Mouse (Mus musculus) liver, adult 2 months (tissue): ENCODE data around the gene Cul1. TPM values are rescaled to one million over a fixed set of nuclear protein-coding genes. Genes with fewer than 3 reads are reported as not detected.

Source experiments
- DNase-seq: peaks from one replicate; pipeline ENCODE4 v3.0.0-alpha.2; 2011; ENCODE audit warnings: low read depth, low spot score; ENCODE audit errors: extremely low read depth
- H3K27ac ChIP-seq: fragments of 200-500 bp; replicated peaks from 2 replicates; pipeline ENCODE4 v1.5.1; 2012; ENCODE audit warnings: low read depth, mild to moderate bottlenecking, control low read depth, inconsistent platforms, low read length; ENCODE audit not compliant: insufficient read depth
- H3K27me3 ChIP-seq: fragments of 200-500 bp; 2 replicates; pipeline ENCODE4 v1.6.1; 2012; ENCODE audit warnings: mild to moderate bottlenecking, moderate library complexity, low read length, inconsistent platforms; ENCODE audit not compliant: control insufficient read depth, insufficient read depth
- H3K36me3 ChIP-seq: fragments of 200-500 bp; 2 replicates; pipeline ENCODE4 v1.6.1; 2012; ENCODE audit warnings: low read length, inconsistent platforms; ENCODE audit not compliant: control insufficient read depth, insufficient read depth
- H3K4me1 ChIP-seq: fragments of 200-500 bp; 2 replicates; pipeline ENCODE4 v1.6.1; 2011; ENCODE audit warnings: low read length; ENCODE audit not compliant: control insufficient read depth, insufficient read depth
- H3K4me3 ChIP-seq: fragments of 200-500 bp; 2 replicates; pipeline ENCODE4 v1.5.1; 2011; ENCODE audit warnings: low read depth, mild to moderate bottlenecking, control low read depth, low read length, moderate library complexity; ENCODE audit not compliant: insufficient read depth
- H3K79me2 ChIP-seq: fragments of 200-500 bp; 2 replicates; pipeline ENCODE4 v1.6.1; 2012; ENCODE audit warnings: inconsistent platforms, mild to moderate bottlenecking, low read length, moderate library complexity; ENCODE audit not compliant: control insufficient read depth, insufficient read depth
- H3K9ac ChIP-seq: fragments of 200-500 bp; 2 replicates; pipeline ENCODE4 v1.6.1; 2012; ENCODE audit warnings: low read depth, mild to moderate bottlenecking, control low read depth, inconsistent platforms, low read length
- CTCF ChIP-seq: fragments of 200-500 bp; IDR thresholded peaks from 2 replicates; pipeline ENCODE4 v1.5.1; 2011; ENCODE audit warnings: low read depth, low read length, control low read depth
- POLR2A ChIP-seq: fragments of 200-500 bp; IDR thresholded peaks from 2 replicates; pipeline ENCODE4 v1.6.1; 2011; ENCODE audit warnings: low read length, control low read depth; ENCODE audit not compliant: insufficient read depth; ENCODE audit errors: extremely low read depth
- WGBS: fragments of 180-500 bp; shearing (Covaris S2); methylation state at CpG from one replicate; pipeline ENCODE4 v1.1.7; 2018; 5-methylcytosine and 5-hydroxymethylcytosine counted together
- polyA plus RNA-seq: library from polyadenylated mRNA; depleted of rRNA; stranded (reverse); fragments of >200 nt; gene quantifications from 2 replicates; pipeline ENCODE4 v1.2.3, GENCODE M21; 2012
- total RNA-seq: library from RNA; depleted of rRNA; stranded (reverse); fragments of >200 nt; gene quantifications from 2 replicates; pipeline ENCODE4 v1.2.3, GENCODE M21; 2014

Gene Cul1
- total and polyA plus RNA-seq, 2 experiments: 15.4 to 55.0 TPM

DNA sequence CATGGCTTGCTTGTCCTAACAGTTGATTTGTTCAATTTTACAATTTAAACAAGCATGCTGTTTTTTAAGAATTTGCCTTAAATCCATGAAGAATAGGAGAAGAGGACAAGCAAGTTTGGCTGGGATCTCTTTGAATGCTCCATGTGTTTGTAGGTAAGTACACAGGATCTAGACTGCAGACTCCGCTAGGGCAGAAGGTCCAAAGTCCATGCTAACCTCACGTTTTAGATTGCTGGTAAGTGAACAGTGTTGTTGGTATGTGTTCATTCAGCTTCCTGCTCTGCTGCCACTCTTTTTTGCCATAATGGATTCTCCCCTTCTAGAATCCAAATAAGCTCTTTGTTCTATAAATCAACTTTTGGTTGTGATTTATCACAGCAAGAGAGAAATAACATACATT, 73.9 kb downstream of the Cul1 start:
- no peaks in the 10 kb centered on the region for H3K79me2 ChIP-seq
- no peak overlapping the region for H3K9ac ChIP-seq
- peaks cover 61% of the 10 kb centered on the region for H3K36me3 ChIP-seq
- no peaks in the 10 kb centered on the region for H3K27me3 ChIP-seq
- H3K4me1 ChIP-seq: peaks cover 2% of the 10 kb centered on the region; the same call in 1 of the 2 replicates
- TF ChIP-seq CTCF (no peak), POLR2A (no peak)
- DNase-seq: peak; percentile 65
- 26% methylated on average over 2 of the region's 2 CpGs for WGBS
- no peak overlapping the region for H3K27ac ChIP-seq
- no peak overlapping the region for H3K4me3 ChIP-seq

DNA sequence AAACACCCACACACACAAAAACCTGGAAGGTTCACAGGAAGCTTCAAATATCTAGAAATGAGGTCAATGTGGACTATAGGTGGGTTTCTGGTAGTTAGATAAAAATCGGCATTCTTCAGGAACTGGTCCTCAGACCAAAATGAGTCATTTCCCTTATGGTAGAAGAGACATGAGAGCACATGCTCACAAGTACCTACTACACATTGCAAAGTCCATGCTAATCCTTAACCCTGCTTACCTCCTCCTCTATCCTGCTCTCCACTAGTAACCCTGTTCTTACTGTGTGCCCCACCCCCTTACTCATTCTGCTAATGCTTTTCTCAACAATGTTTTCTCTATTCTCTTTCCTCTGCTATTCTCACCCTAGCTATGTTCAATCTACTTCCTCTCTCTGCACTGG, 74.5 kb downstream of the Cul1 start:
- DNase-seq: no peak
- Histone ChIP-seq H3K4me1 (peaks cover 6% of the 10 kb centered on the region), H3K27ac (no peak overlapping the region), H3K79me2 (no peaks in the 10 kb centered on the region), H3K36me3 (peaks cover 56% of the 10 kb centered on the region), H3K27me3 (no peaks in the 10 kb centered on the region), H3K9ac (no peak overlapping the region), H3K4me3 (no peak overlapping the region)
- 79% methylated on average over 1 of the region's 1 CpGs for WGBS
- TF ChIP-seq CTCF: no peak
- TF ChIP-seq POLR2A: no peak

DNA sequence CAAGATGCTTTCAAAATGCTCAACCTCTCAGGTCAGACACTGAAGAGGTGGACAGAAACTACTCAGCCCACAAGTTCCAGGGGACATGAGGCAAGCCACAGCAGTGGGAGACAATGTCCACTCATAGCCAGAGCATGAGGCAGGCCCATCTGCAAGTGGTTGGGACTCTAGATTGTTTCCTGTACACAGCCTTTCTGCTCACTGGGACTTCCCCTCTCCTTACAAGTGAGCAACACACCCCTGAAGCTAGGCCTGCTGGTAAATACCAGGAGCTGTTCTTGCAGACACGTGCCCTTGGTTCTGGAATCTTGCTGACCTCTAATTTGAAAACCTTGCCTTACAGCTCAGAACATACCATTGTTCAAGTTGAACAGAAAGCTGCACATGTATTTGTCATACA, 79.3 kb downstream of the Cul1 start:
- Histone ChIP-seq H3K79me2 (no peaks in the 10 kb centered on the region), H3K36me3 (peaks cover 16% of the 10 kb centered on the region), H3K27ac (no peak overlapping the region), H3K4me1 (peaks cover 15% of the 10 kb centered on the region), H3K27me3 (no peaks in the 10 kb centered on the region), H3K4me3 (no peak overlapping the region), H3K9ac (no peak overlapping the region)
- no peak for DNase-seq
- 76% methylated on average over 1 of the region's 1 CpGs for WGBS
- TF ChIP-seq CTCF (no peak), POLR2A (no peak)

DNA sequence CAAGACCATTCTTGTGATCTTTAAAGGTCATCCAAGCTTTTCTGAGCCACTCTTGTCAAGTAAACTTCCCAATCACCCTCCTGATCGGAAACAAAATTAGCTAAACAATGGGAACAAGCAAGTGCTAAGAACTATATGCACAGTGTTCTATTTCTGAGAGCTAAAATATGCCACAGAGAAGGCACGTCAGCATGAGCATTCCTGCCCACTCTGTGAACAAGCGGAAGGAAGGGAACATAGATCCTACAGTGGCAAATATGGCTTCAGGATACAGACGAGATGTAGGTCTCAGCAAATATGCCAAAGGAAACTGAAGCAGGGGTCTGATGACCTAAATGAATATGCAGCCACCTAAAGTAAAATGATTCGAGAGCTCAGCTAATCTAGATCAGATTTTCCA, 82.1 kb downstream of the Cul1 start:
- no peak for TF ChIP-seq CTCF
- no peak for TF ChIP-seq POLR2A

DNA sequence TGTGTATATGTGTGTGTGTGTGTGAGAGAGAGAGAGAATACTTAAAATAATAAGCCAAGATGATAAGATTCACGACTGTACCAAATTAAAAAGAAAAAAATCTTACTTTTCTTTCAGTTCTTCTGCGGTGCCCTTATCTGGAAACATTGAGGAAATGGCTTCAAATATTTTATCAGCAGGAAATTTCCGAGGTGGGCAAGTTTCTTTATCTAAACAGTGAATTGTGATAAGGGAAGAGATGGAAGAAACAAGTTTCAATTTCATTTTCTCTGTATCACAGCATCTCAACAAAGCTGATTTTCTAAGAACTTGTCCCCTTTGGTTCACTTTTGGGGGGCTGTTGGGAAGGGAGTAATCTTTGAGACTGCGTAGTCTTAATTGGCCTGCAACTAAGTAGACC, 99.1 kb downstream of the Cul1 start:
- peaks cover 14% of the 10 kb centered on the region for H3K36me3 ChIP-seq
- no peaks in the 10 kb centered on the region for H3K27me3 ChIP-seq
- no peaks in the 10 kb centered on the region for H3K4me1 ChIP-seq
- H3K4me3 ChIP-seq: no peak overlapping the region
- H3K9ac ChIP-seq: no peak overlapping the region
- no peak overlapping the region for H3K27ac ChIP-seq
- 77% methylated on average over 4 of the region's 4 CpGs for WGBS
- H3K79me2 ChIP-seq: no peaks in the 10 kb centered on the region
- no peak for DNase-seq
- TF ChIP-seq POLR2A (no peak), CTCF (no peak)

More for the DNA sequence above, 82.1 kb downstream of the Cul1 start:
- no peak overlapping the region for H3K27ac ChIP-seq
- H3K9ac ChIP-seq: no peak overlapping the region
- no peak overlapping the region for H3K4me3 ChIP-seq
- no peaks in the 10 kb centered on the region for H3K27me3 ChIP-seq
- peaks cover 15% of the 10 kb centered on the region for H3K4me1 ChIP-seq
- WGBS: 89% methylated on average over 5 of the region's 5 CpGs
- H3K36me3 ChIP-seq: peaks cover 2% of the 10 kb centered on the region; the same call in 1 of the 2 replicates
- no peak for DNase-seq
- H3K79me2 ChIP-seq: no peaks in the 10 kb centered on the region

DNA sequence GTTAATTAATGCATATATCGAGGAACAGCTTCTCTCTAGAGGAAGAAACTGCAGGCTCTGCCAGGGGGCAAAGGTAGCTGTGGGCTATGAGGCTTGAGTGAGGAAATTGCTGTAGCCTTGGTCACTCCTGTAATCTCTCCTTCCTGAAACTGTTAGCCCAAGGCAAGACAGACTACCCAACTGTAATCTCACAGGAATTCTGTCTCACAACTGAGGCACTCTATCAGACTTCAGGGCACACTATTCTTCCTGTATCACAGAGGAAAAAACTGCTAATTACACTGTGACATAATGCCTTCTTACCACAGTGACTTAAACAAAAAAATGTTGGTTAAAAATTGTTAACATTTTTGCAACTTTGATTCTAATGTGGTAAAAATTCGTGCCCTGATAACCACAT, 106.1 kb downstream of the Cul1 start:
- no peak for TF ChIP-seq CTCF
- TF ChIP-seq POLR2A: no peak
- Histone ChIP-seq H3K79me2 (no peaks in the 10 kb centered on the region), H3K27me3 (no peaks in the 10 kb centered on the region), H3K27ac (no peak overlapping the region), H3K4me1 (no peaks in the 10 kb centered on the region), H3K4me3 (no peak overlapping the region), H3K9ac (no peak overlapping the region), H3K36me3 (peaks cover 2% of the 10 kb centered on the region; the same call in 1 of the 2 replicates)
- WGBS: 84% methylated on average over 2 of the region's 2 CpGs
- DNase-seq: no peak
